Mouse (Mus musculus): ENCODE measurements around the gene Tmem104. TPM values are rescaled to one million over a fixed set of nuclear protein-coding genes. Genes with fewer than 3 reads are reported as not detected.

The Tmem104 gene
- total RNA-seq, 2 experiments from 2014 or later: 1.8 to 10.1 TPM

DNA sequence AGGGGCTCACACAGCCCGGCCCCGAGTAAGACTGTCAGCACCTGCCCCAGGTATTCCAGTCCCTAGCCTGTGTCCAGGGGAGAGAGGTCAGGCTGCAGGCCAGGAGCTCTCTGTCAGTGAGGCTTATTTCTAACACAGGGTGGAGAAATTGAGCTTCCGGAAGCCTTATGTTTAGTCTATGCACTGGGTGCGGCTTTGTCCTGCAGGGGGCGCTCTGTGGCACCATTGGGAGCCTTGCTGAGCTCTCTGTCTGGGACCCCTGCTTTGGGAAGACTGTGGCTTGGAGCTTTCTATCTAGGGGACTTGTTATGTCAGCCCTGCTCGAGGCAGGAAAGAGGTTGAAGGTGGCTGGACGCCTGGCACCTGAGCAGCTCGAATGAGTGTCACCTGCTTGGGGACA is 37.6 kb downstream of the Tmem104 start:
- ATAC-seq (replicated peaks; ENCODE audit: low FRiP score, low TSS enrichment, poor library complexity, severe bottlenecking): peak; percentile 57; the same call in 1 of the 2 replicates

DNA sequence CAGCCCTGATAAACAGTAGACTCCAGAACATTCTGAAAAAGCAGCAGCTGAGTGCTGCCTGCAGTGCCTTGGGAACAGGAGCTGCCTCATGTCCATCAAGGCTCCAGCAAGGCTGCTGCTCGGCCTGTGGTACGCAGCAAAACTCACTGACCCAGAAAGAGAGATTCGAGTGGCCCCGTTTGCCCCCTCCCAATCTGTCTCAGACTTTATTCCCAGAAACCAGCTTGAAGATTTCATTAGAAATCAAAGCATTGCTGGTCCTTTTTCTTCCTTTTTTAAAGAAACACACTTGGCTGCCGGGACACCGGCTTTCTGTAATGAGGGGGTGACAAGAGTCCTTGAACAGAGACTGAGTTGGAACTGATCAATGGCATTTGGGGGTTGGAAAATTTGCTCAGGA is 38.0 kb downstream of the Tmem104 start:
- ATAC-seq (replicated peaks; ENCODE audit: low FRiP score, low TSS enrichment, poor library complexity, severe bottlenecking): no peak

DNA sequence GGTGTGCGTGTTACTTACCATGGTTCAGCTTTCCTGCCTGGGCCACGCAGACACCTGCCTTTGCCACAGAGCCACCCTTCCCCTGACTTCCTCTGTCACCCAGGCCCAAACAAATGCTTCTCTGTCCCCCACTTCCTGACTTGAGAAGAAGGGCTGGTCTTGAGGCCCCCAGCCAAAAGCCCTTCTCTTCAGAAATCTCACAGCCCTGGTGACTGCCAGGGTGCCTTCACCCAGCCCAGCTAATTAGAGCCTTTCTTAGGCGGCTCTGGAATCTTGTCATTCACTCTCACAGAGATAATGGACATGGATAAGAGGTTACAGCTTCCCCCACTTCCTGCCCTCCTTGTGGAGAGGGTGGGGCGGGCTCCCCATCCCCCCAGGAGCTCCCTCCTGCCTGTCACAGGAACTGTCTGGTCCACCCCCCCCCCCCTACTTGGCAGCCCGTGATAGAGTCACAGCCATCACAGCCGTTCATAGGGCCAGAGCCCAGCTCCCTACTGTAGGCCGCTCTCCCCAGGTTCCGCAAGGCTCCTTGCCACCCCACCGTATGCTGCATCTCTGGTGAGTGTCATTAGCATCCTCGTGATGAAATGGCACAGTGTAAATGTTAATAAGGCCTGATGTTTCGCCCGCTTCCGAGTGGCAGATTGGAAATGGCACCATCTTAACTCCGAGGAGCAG is 39.7 kb downstream of the Tmem104 start:
- no peak for ATAC-seq (replicated peaks; ENCODE audit: low FRiP score, low TSS enrichment, poor library complexity, severe bottlenecking)

DNA sequence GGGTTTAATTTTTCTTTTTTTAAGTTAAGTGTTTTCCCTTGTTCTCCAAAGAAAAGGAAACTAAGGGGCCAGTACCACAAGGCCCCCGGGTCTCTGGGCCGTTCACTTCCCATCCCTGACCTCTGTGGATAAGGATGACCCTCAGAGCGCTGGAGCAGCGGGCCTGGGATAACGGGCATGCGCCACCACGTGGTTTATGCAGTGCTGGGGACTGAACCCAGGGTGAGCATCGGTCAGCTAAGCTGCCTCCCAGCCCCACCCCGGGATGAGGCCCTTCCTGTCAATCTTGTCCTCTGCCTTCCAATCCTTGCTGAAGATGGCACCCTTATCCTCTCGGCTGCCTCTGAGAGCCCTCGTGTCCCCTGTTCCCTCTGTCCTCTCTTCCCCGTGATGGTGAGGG is 40.4 kb downstream of the Tmem104 start:
- no peak for ATAC-seq (replicated peaks; ENCODE audit: low FRiP score, low TSS enrichment, poor library complexity, severe bottlenecking)

DNA sequence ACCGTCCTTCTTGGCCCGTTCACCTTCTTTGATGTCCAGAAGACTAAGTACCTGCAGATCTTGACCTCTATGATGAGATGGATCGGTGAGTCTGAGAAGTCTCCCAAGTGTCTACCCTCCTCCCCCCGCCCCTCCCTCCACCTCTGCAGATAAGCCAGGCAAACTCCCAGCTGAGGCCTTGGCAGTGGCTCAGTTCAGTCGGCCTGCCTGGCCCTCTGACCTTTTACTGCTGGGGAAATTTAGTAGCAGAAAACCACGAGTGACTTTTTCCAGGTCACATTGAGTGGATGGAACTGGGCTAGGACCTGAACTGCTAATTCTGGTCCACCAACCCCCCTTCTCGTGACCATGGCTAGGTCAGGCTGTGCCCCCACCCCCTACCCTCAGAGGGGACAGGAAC is 41.1 kb downstream of the Tmem104 start:
- no peak for ATAC-seq (replicated peaks; ENCODE audit: low FRiP score, low TSS enrichment, poor library complexity, severe bottlenecking)

DNA sequence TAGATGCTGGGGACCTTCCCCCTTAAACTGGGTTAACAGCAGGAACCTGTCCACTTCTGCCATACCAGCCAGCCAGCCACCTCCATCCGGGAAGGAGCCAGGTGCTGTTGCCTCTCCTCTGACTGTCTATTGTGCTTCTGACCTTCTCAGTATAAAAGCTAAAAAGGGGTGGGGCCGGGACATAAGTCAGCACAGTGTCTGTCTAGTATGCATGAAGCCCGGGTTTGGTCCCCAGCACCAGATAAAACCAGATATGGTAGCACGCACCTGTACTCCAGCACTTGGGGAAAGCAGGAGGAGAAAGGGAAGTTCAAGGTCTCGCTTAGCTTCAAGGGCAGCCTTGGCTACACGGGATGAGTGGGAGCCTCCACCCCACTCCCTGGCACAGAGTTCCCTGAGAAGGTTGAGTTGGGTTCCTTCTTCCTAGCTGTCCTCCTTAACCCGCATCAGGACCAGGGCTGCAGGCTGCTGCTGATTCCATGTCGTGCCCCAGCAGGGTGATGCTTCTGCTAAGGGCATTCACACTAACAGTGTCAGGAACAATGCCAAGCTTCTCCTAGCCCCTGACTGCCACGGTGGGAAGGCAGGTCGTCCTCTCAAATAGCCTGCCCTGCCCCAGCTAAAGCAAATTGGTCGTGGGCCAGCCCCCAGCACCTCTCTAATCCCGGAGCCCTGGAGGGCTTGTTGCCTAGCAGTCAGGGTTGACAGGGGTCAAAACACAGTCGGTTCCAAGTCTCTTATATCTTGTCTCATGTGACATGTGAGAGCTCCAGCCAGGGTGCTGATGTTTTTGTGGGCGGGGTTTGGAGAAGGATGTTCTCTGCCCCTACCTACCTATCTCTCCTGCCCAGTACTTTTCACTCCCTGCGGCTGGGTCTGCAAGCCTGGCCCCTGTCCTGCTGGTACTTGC is 42.0 kb downstream of the Tmem104 start:
- no peak for ATAC-seq (replicated peaks; ENCODE audit: low FRiP score, low TSS enrichment, poor library complexity, severe bottlenecking)

DNA sequence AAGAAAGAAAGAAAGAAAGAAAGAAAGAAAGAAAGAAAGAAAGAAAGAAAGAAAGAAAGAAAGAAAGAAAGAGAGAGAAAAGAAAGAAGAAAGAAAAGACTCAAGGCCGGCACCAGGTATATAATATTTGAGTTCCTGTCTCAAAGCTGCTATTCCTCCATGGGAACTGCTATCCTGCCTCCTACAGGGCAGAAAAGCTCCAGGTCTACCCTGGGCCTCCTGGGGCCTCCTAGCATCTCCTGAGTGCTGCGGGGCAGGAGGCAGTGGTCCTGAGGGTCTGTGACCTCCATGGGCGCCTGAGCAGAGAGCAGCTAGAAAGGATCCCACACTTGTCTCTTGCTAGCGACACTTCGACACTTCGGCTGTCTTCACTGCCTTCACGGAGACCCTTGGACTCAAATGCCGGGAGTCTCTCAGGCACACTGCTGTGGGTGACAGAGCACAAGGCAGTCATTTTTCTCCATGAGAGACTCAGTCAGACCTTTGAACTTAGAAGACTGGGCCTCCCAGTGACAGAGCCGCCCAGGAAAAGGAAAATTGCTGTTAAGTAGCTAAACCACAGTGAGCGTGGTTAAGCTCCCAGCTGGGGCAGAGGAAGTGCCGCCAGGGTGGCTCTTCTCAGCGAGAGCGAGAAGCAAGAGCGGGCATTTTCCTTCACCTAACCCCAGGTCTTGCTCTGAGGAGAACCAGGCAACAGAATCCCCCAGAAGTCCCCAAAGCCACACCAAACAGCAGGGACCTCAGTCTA is 44.1 kb downstream of the Tmem104 start:
- ATAC-seq (replicated peaks; ENCODE audit: low FRiP score, low TSS enrichment, poor library complexity, severe bottlenecking): no peak

DNA sequence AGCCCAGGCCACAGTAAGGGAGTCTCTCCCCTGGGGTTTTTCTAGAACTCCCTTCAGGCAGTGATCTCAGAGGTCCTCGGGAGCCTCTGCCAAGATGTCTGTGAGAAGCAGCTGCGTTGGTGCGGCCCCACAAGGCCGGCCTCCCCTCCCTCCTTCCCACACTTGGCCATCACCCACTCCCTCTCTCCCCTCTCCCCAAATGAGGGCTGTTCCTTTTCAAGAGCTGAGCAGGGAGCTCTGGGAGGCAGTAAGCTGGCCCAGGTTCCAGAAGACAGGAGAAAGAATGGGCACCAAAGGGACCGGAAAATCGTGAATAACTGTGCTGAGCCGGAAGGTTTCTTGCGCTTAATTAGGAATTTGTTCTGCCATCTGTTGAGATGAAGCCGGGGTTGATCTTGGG is 44.6 kb downstream of the Tmem104 start:
- no peak for ATAC-seq (replicated peaks; ENCODE audit: low FRiP score, low TSS enrichment, poor library complexity, severe bottlenecking)

DNA sequence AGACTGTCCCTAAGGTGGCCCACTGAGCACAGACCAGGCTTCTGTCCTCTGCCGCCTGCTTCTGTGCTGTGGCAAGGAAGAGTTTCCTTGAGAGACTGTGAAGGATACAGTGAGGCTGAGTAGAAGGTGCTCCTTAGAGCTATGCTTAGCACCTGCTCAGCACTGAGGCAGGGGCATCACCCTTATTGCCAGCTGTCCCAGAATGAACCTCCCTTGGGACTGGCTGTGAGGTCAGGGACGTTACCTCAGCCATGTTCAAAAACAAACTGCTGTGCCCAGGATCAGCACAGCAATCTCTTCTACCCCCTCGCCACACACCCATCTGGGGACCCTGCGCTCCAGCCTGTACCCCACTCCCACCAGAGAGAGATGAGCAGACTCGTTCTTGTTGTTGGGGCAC is 45.6 kb downstream of the Tmem104 start:
- ATAC-seq (replicated peaks; ENCODE audit: low FRiP score, low TSS enrichment, poor library complexity, severe bottlenecking): no peak

DNA sequence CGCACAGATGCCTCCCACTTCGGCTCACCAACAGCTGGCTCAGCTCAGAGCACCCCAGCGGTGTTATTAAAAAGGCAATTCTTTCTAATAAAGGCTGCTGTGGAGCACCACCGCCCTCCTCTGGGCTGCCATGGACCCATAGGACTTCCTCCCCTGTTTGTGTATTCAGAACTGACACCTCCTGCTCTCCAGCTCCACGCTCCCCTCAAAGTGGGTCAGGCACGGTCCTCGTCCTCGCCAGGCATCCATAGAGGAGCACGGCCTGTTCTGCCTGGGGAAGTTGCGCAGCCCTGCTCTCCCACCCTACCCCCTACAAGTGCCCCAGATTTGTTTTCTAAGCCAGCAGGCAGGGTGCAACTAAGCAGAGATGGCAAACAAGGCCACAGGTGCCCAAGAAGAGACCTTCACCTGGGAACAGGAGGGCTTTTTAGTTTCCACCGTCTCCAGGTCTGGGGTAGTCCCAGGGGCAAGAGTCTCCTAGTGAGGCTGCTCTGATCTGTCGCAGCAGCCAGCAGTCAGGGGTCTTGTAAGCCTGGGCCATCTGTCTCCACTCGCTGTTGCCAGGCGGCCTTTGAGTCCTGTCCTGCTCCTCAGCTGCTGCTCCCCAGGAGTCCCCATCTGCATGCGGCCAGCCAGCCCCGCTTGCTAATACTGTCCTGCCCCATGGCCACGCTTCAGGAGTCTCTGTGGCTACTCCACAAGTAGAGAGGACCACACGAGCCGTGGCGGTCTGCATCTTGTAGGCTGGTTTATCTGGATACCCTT is 46.4 kb downstream of the Tmem104 start:
- no peak for ATAC-seq (replicated peaks; ENCODE audit: low FRiP score, low TSS enrichment, poor library complexity, severe bottlenecking)

DNA sequence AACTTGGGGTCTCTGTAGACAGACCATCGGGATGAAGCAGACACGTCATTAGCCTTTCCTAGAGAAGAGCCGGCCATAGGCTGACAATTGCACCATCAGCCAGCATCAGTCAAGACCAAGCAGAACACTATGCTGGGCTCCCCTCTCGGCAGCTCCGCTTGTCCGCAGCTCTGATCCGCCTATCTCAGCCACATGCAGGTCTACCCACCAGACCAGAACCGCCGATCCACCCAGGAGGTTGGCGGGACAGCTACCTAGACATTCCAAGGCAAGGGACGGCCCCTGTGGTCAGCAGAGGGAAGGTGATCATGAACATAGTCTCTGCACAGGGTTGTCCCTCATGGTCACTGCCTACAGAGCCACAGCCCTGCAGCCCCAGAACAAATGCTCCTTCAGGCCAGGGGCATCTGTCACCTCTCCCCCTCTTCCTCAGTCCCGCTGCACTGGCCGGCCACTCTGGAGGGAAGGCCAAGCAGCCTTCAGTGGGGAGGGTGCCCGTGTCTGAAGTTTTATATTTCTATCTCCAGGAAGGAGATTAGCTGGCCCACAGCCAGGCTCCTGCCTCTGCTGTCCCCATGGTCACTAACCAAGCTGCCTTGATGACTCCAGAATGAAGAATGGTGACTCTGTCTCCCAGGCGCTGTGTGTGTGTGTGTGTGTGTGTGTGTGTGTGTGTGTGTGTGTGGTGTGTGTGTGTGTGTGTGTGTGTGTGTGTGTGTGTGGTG is 47.2 kb downstream of the Tmem104 start:
- ATAC-seq (replicated peaks; ENCODE audit: low FRiP score, low TSS enrichment, poor library complexity, severe bottlenecking): no peak

DNA sequence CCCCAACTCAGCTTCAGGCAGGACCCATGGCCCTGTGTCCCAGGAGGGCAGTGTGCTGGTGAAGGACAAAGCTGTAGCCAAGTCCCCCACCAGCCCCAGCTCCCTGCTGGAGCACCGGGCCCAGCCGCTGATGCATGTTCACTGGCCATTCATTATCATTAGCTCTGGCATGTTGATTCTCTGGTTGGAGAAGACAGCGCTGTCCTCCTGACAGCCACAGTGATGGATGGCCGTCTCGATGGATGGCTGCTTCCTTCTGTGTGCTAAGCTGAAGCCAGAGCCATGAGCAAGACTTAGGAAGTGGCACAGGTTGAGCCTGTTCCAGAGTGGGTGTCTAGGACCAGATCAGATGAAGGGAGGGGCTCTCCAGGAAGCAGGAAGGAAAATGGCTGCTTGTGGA is 49.3 kb downstream of the Tmem104 start:
- no peak for ATAC-seq (replicated peaks; ENCODE audit: low FRiP score, low TSS enrichment, poor library complexity, severe bottlenecking)

DNA sequence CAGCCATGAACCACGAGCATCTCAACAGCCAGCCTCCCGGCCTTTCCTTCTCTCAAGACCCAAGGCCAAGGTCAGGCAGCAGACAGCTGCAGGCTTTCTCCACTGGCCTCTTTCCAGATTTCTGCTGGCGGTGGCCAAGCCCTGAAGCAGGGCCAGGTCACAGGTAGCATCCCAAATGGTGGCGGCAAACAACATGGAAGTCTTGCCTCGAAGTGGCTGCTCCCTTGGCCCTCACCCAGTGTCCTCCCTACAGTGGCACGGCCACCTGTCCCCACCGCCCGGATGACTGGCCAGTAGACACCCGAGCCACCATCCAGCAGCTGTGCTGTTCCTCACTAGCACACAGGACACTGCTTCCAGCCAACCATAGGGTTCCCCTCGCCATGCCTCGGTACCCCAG is 54.1 kb downstream of the Tmem104 start:
- ATAC-seq (replicated peaks; ENCODE audit: low FRiP score, low TSS enrichment, poor library complexity, severe bottlenecking): no peak

DNA sequence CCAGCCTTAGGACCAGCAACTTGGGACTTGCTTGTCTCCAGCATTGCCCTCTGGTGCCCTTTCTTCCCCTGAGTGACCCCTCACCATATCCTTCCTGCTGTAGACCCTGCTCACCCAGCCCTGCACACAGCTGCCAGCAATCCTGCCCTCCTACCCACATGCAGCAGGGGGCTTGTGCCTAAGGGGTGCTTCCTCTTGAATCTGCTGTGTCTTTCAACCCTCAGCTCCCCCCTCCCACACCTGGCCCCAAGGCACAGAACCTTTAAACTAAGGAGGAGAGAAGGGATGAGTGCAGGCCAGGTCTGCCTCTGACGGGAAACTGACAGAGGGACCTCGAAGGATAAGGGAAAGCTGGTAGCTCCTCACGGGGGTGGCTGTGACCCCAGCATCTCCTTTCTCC is 55.5 kb downstream of the Tmem104 start:
- no peak for ATAC-seq (replicated peaks; ENCODE audit: low FRiP score, low TSS enrichment, poor library complexity, severe bottlenecking)

DNA sequence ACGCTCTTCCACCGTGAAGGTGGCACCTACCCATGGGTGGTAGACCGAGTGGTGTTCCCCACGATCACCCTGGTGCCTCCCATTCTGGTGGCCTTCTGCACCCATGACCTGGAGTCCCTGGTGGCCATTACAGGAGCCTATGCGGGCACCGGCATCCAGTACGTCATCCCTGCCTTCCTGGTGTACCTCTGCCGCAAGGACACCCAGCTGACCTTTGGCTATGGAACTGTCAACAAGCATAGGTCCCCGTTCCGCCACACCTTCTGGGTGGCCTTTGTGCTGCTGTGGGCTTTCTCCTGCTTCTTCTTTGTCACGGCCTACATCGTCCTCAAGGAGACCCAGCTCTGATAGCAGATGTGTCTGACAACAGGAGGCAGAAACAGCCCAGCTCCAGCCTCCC is 56.5 kb downstream of the Tmem104 start:
- ATAC-seq (replicated peaks; ENCODE audit: low FRiP score, low TSS enrichment, poor library complexity, severe bottlenecking): no peak

DNA sequence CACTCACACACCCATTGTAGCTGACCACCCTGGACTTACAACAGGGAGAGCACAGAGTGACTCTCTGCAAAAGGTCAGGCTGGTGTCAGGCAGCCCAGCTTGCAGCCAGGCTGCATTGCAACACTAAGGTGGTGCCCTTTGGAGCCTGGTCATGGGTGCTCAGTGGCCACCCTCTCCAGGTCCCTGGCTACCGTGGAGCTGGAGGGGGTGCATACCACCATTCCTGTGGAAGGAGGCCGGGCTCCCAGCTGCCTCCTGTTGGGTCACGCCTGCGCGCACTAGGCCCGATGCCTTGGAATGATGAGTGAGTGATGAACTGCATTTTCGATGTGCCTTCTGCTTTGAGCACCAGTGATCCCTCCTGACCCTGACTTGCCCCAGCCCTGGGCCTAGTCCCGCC is 57.6 kb downstream of the Tmem104 start:
- ATAC-seq (replicated peaks; ENCODE audit: low FRiP score, low TSS enrichment, poor library complexity, severe bottlenecking): no peak

DNA sequence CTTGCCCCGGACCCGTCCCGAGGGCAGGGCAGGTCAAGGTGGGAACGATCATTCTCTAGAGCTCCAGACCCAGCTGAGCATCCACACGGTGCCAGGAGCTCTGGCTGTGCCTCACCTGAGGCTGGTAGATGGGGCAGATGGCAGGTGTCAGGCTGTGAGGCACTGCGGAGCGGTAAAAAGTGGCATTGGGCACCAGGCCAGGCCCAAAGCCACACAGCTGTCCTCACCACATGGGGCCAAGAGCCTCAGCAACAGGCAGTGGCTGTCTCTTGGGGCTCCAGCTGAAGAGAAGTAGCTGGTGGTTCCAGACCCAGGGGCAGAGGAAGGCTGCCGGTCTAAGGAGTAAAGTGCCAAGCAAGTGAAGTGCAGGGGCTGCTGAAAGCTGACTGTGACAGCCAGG is 59.1 kb downstream of the Tmem104 start:
- ATAC-seq (replicated peaks; ENCODE audit: low FRiP score, low TSS enrichment, poor library complexity, severe bottlenecking): no peak

DNA sequence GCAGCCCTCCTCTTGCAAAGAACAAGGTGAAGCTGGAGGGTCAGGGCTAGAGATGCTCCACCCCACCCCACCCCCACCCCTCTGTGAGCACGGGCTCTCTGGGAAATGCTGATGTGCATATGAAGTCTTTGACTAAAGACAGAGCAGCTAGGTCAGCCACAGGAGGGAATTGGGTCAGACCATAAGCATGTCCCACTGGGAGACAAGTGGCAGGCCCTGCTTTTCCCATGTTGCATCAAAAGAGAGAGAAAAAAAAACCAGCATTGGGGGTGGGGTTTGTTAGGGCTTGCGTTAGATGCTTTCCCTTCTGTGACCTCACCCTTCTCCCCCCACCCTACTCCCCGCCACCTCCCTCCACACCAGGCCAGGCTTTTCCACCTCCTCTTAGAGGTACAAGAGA is 60.0 kb downstream of the Tmem104 start:
- ATAC-seq (replicated peaks; ENCODE audit: low FRiP score, low TSS enrichment, poor library complexity, severe bottlenecking): no peak

DNA sequence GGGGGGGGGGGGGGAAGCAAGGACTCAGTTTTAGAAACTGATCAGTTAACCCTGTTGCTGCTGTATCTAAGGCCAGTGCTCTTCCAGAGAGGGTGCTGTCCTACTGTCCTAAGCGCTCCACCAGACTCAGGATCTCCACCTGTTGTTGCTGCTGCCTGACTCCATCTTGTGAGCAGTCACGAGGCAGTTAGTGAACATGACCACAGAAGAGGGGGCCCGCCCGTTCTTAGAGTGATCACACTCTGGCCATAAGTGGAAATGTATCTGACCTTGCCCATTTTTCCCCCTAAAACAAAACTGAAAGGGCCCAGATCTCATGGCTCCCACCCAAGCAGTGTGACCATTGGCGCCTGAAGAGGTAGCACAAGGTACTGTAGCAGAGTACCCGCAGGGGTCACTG is 60.7 kb downstream of the Tmem104 start:
- ATAC-seq (replicated peaks; ENCODE audit: low FRiP score, low TSS enrichment, poor library complexity, severe bottlenecking): no peak

All from megakaryocyte-erythroid progenitor cell, adult 5-6 weeks (primary cell).